Mouse (Mus musculus): ENCODE results near the gene Ano9. TPM values are rescaled to one million over a fixed set of nuclear protein-coding genes. Genes with fewer than 3 reads are reported as not detected.

Ano9 gene
- total and polyA plus RNA-seq, 3 experiments, result 0.23 to 1.7 TPM; not detected in 1

GRCm38 (mm10) chr7:141062525-141062924, 55.1 kb downstream of the Ano9 start:
- Histone ChIP-seq H3K9me3 (replicated peaks) (no peaks in the 10 kb centered on the region), H3K4me1 (ENCODE audit: insufficient read depth, low read depth, low read length) (no peaks in the 10 kb centered on the region), H3K36me3 (replicated peaks) (no peaks in the 10 kb centered on the region), H3K27me3 (ENCODE audit: insufficient read depth, low read length) (peaks cover 43% of the 10 kb centered on the region), H3K4me3 (ENCODE audit: low read depth, low read length) (no peak overlapping the region)
- DNase-seq (ENCODE audit: low spot score), result no peak
- no peak for ATAC-seq (ENCODE audit: extremely low read depth, insufficient number of reproducible peaks, low FRiP score, poor library complexity, severe bottlenecking)
- no peak for TF ChIP-seq POLR2AphosphoS5 (IDR thresholded peaks at IDR 0.05; ENCODE audit: insufficient replicate concordance, low read depth, low read length)
- no peak for TF ChIP-seq GATA2 (IDR thresholded peaks at IDR 0.05; ENCODE audit: borderline replicate concordance, low read depth, low read length)
- no peak for TF ChIP-seq CTCF (IDR thresholded peaks at IDR 0.05; ENCODE audit: low read depth, low read length)
- TF ChIP-seq TAL1 (conservative IDR thresholded peaks at IDR 0.05; ENCODE audit: low read depth, low read length), result no peak

GRCm38 (mm10) chr7:141061269-141061692, 56.3 kb downstream of the Ano9 start:
- TF ChIP-seq GATA2 (IDR thresholded peaks at IDR 0.05; ENCODE audit: borderline replicate concordance, low read depth, low read length) (no peak), CTCF (IDR thresholded peaks at IDR 0.05; ENCODE audit: low read depth, low read length) (no peak), TAL1 (conservative IDR thresholded peaks at IDR 0.05; ENCODE audit: low read depth, low read length) (no peak), POLR2AphosphoS5 (IDR thresholded peaks at IDR 0.05; ENCODE audit: insufficient replicate concordance, low read depth, low read length) (no peak), GATA1 (IDR thresholded peaks at IDR 0.05; ENCODE audit: borderline replicate concordance, low read length) (no peak)
- Histone ChIP-seq H3K4me1 (ENCODE audit: insufficient read depth, low read depth, low read length) (no peaks in the 10 kb centered on the region), H3K9me3 (replicated peaks) (no peaks in the 10 kb centered on the region), H3K27me3 (ENCODE audit: insufficient read depth, low read length) (peaks cover 43% of the 10 kb centered on the region), H3K36me3 (replicated peaks) (no peaks in the 10 kb centered on the region), H3K4me3 (ENCODE audit: low read depth, low read length) (no peak overlapping the region)
- DNase-seq (ENCODE audit: low spot score) (no peak), ATAC-seq (ENCODE audit: extremely low read depth, insufficient number of reproducible peaks, low FRiP score, poor library complexity, severe bottlenecking) (no peak)

GRCm38 (mm10) chr7:141060426-141061242, 57.0 kb downstream of the Ano9 start, which contains the start of gene B4galnt4:
Gene B4galnt4 (plus strand): TSS chr7:141061104.
- no peak within 1 kb of the TSS for H3K4me3 ChIP-seq (ENCODE audit: low read depth, low read length)
- DNase-seq (ENCODE audit: low spot score) (no peak), ATAC-seq (ENCODE audit: extremely low read depth, insufficient number of reproducible peaks, low FRiP score, poor library complexity, severe bottlenecking) (no peak)

GRCm38 (mm10) chr7:141059929-141060328, 57.7 kb downstream of the Ano9 start:
- Histone ChIP-seq H3K4me1 (ENCODE audit: insufficient read depth, low read depth, low read length) (no peaks in the 10 kb centered on the region), H3K36me3 (replicated peaks) (no peaks in the 10 kb centered on the region), H3K9me3 (replicated peaks) (no peaks in the 10 kb centered on the region), H3K4me3 (ENCODE audit: low read depth, low read length) (no peak overlapping the region), H3K27me3 (ENCODE audit: insufficient read depth, low read length) (peaks cover 46% of the 10 kb centered on the region)
- ATAC-seq (ENCODE audit: extremely low read depth, insufficient number of reproducible peaks, low FRiP score, poor library complexity, severe bottlenecking), result no peak
- no peak for DNase-seq (ENCODE audit: low spot score)
- no peak for TF ChIP-seq CTCF (IDR thresholded peaks at IDR 0.05; ENCODE audit: low read depth, low read length)
- TF ChIP-seq GATA2 (IDR thresholded peaks at IDR 0.05; ENCODE audit: borderline replicate concordance, low read depth, low read length), result no peak
- TF ChIP-seq GATA1 (IDR thresholded peaks at IDR 0.05; ENCODE audit: borderline replicate concordance, low read length), result no peak
- TF ChIP-seq TAL1 (conservative IDR thresholded peaks at IDR 0.05; ENCODE audit: low read depth, low read length), result no peak
- TF ChIP-seq POLR2AphosphoS5 (IDR thresholded peaks at IDR 0.05; ENCODE audit: insufficient replicate concordance, low read depth, low read length), result no peak

More at GRCm38 (mm10) chr7:141060426-141061242, 57.0 kb downstream of the Ano9 start, which contains the start of gene B4galnt4:
- peaks cover 45% of the 10 kb centered on the region for H3K27me3 ChIP-seq (ENCODE audit: insufficient read depth, low read length)
- no peaks in the 10 kb centered on the region for H3K36me3 ChIP-seq (replicated peaks)
- TF ChIP-seq GATA1 (IDR thresholded peaks at IDR 0.05; ENCODE audit: borderline replicate concordance, low read length) (no peak), CTCF (IDR thresholded peaks at IDR 0.05; ENCODE audit: low read depth, low read length) (no peak), POLR2AphosphoS5 (IDR thresholded peaks at IDR 0.05; ENCODE audit: insufficient replicate concordance, low read depth, low read length) (no peak), TAL1 (conservative IDR thresholded peaks at IDR 0.05; ENCODE audit: low read depth, low read length) (no peak), GATA2 (IDR thresholded peaks at IDR 0.05; ENCODE audit: borderline replicate concordance, low read depth, low read length) (no peak)
- H3K9me3 ChIP-seq (replicated peaks), result no peaks in the 10 kb centered on the region
- H3K4me1 ChIP-seq (ENCODE audit: insufficient read depth, low read depth, low read length), result no peaks in the 10 kb centered on the region

- Histone ChIP-seq H3K36me3 (replicated peaks) (no peaks in the 10 kb centered on the region), H3K4me3 (ENCODE audit: low read depth, low read length) (no peak overlapping the region), H3K4me1 (ENCODE audit: insufficient read depth, low read depth, low read length) (no peaks in the 10 kb centered on the region), H3K27me3 (ENCODE audit: insufficient read depth, low read length) (peaks cover 41% of the 10 kb centered on the region), H3K9me3 (replicated peaks) (no peaks in the 10 kb centered on the region)
- ATAC-seq (ENCODE audit: extremely low read depth, insufficient number of reproducible peaks, low FRiP score, poor library complexity, severe bottlenecking) (no peak), DNase-seq (ENCODE audit: low spot score) (no peak)
- TF ChIP-seq POLR2AphosphoS5 (IDR thresholded peaks at IDR 0.05; ENCODE audit: insufficient replicate concordance, low read depth, low read length) (no peak), TAL1 (conservative IDR thresholded peaks at IDR 0.05; ENCODE audit: low read depth, low read length) (no peak), GATA2 (IDR thresholded peaks at IDR 0.05; ENCODE audit: borderline replicate concordance, low read depth, low read length) (no peak), GATA1 (IDR thresholded peaks at IDR 0.05; ENCODE audit: borderline replicate concordance, low read length) (no peak), CTCF (IDR thresholded peaks at IDR 0.05; ENCODE audit: low read depth, low read length) (no peak)
These were observed 58.8 kb downstream of the Ano9 start for GRCm38 (mm10) chr7:141058601-141059341.

- Histone ChIP-seq H3K4me1 (ENCODE audit: insufficient read depth, low read depth, low read length) (no peaks in the 10 kb centered on the region), H3K27me3 (ENCODE audit: insufficient read depth, low read length) (peaks cover 35% of the 10 kb centered on the region)
These were observed 60.1 kb downstream of the Ano9 start for GRCm38 (mm10) chr7:141057541-141057940.

More at GRCm38 (mm10) chr7:141057541-141057940, 60.1 kb downstream of the Ano9 start:
- Histone ChIP-seq H3K4me3 (ENCODE audit: low read depth, low read length) (no peak overlapping the region), H3K36me3 (replicated peaks) (no peaks in the 10 kb centered on the region), H3K9me3 (replicated peaks) (no peaks in the 10 kb centered on the region)
- ATAC-seq (ENCODE audit: extremely low read depth, insufficient number of reproducible peaks, low FRiP score, poor library complexity, severe bottlenecking), result no peak
- no peak for TF ChIP-seq CTCF (IDR thresholded peaks at IDR 0.05; ENCODE audit: low read depth, low read length)
- TF ChIP-seq GATA1 (IDR thresholded peaks at IDR 0.05; ENCODE audit: borderline replicate concordance, low read length), result no peak
- no peak for TF ChIP-seq GATA2 (IDR thresholded peaks at IDR 0.05; ENCODE audit: borderline replicate concordance, low read depth, low read length)
- TF ChIP-seq TAL1 (conservative IDR thresholded peaks at IDR 0.05; ENCODE audit: low read depth, low read length), result no peak
- no peak for TF ChIP-seq POLR2AphosphoS5 (IDR thresholded peaks at IDR 0.05; ENCODE audit: insufficient replicate concordance, low read depth, low read length)
- DNase-seq (ENCODE audit: low spot score), result no peak

All from G1E (cell line).